Mouse (Mus musculus) limb, embryonic 14.5 days (tissue): ENCODE results near the gene Nyx. TPM values are rescaled to one million over a fixed set of nuclear protein-coding genes. Genes with fewer than 3 reads are reported as not detected.

Source experiments
- ATAC-seq: fragments of 200-750 bp; cut with Nextera tagmentation; 2 replicates; pipeline ENCODE4 v1.8.0; 2017; ENCODE audit warnings: low read depth, moderate number of reproducible peaks, moderate TSS enrichment; ENCODE audit not compliant: low FRiP score
- DNase-seq: peaks from one replicate; pipeline ENCODE4 v3.0.0-alpha.2; 2015; ENCODE audit warnings: low spot score
- H3K27ac ChIP-seq: fragments of 300-500 bp; sonication (generic); replicated peaks from 2 replicates; pipeline ENCODE4 v1.5.1; 2014; ENCODE audit warnings: low read depth, mild to moderate bottlenecking, low read length, moderate library complexity, mixed read lengths
- H3K27me3 ChIP-seq: fragments of 300-500 bp; sonication (generic); 2 replicates; pipeline ENCODE4 v1.6.1; 2014; ENCODE audit warnings: low read length, mixed read lengths; ENCODE audit not compliant: control insufficient read depth, insufficient read depth
- H3K36me3 ChIP-seq: fragments of 300-500 bp; sonication (generic); 2 replicates; pipeline ENCODE4 v1.6.1; 2014; ENCODE audit warnings: mild to moderate bottlenecking, low read length, moderate library complexity, mixed read lengths; ENCODE audit not compliant: control insufficient read depth, insufficient read depth
- H3K4me1 ChIP-seq: fragments of 300-500 bp; sonication (generic); 2 replicates; pipeline ENCODE4 v1.6.1; 2014; ENCODE audit warnings: antibody characterized with exemption, low read length, mixed read lengths; ENCODE audit not compliant: control insufficient read depth, insufficient read depth
- H3K4me2 ChIP-seq: fragments of 300-500 bp; sonication (generic); replicated peaks from 2 replicates; pipeline ENCODE4 v1.6.1; 2014; ENCODE audit warnings: low read depth, mild to moderate bottlenecking, low read length, moderate library complexity; ENCODE audit not compliant: severe bottlenecking
- H3K4me3 ChIP-seq: fragments of 300-500 bp; sonication (generic); replicated peaks from 2 replicates; pipeline ENCODE4 v1.5.1; 2014; ENCODE audit warnings: low read length
- H3K9ac ChIP-seq: fragments of 300-500 bp; sonication (generic); 2 replicates; pipeline ENCODE4 v1.6.1; 2014; ENCODE audit warnings: mild to moderate bottlenecking, low read depth, low read length, moderate library complexity; ENCODE audit not compliant: severe bottlenecking
- H3K9me3 ChIP-seq: fragments of 300-500 bp; sonication (generic); 2 replicates; pipeline ENCODE4 v1.6.1; 2016; ENCODE audit warnings: low read length; ENCODE audit not compliant: control insufficient read depth
- POLR2A ChIP-seq: fragments of 200-500 bp; IDR thresholded peaks from 2 replicates; pipeline ENCODE4 v1.8.0; 2012; ENCODE audit warnings: inconsistent platforms, mild to moderate bottlenecking, moderate library complexity, borderline replicate concordance; ENCODE audit not compliant: insufficient read depth, insufficient read length; ENCODE audit errors: extremely low read depth
- WGBS: fragments of 180-500 bp; shearing (Covaris S2); extraction: QIAGEN DNeasy Blood & Tissue Kit; methylation state at CpG from one replicate; pipeline ENCODE4 v1.1.7; 2014; 5-methylcytosine and 5-hydroxymethylcytosine counted together
- polyA plus RNA-seq, 2 experiments: library from polyadenylated mRNA; depleted of rRNA in 1 of 2; stranded (reverse) in 1 of 2; unstranded in 1 of 2; fragments of >200 nt; fragmentation: Nextera tagmentation in 1 of 2; extraction: Ambion mirVana in 1 of 2; gene quantifications; 2 replicates each; pipeline versions ENCODE4 v1.2.1 to v1.2.3; 2012 to 2014

The Nyx gene
- polyA plus RNA-seq, 2 experiments, result 0.10 TPM; not detected in 1

DNA sequence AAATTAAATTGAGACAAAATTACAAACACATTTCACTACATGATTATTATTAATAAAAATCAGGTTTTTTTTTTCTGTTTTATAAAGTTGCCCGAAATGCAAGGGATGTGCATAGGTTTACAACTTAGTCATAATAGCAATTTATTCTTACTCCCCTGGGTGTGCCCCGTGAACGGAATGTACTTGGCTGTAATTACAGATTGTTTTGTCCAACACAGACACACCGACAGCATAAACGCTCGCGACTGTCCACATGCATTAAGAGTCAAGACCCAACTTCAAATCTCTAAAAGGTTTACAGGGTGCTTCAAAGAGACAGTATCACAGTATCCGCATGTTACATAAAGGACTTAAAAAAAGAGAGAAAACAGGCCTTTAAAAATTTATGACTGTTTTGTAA, 55.4 kb downstream of the Nyx start:
- no peak overlapping the region for H3K4me3 ChIP-seq
- H3K27me3 ChIP-seq, result no peaks in the 10 kb centered on the region
- 79% methylated on average over 8 of the region's 8 CpGs for WGBS
- no peak for ATAC-seq
- DNase-seq, result no peak
- H3K4me2 ChIP-seq, result no peak overlapping the region
- H3K9ac ChIP-seq, result no peak overlapping the region
- TF ChIP-seq POLR2A, result no peak
- H3K36me3 ChIP-seq, result no peaks in the 10 kb centered on the region
- no peak overlapping the region for H3K27ac ChIP-seq
- H3K9me3 ChIP-seq, result no peaks in the 10 kb centered on the region
- H3K4me1 ChIP-seq, result no peaks in the 10 kb centered on the region

Other genes starting within 250 kb of the Nyx start
- 91.4 and 100 TPM in 2 replicates for gene Ddx3x, start 185.1 kb upstream of the Nyx start, polyA plus RNA-seq (2012; rRNA removed)
- 126 and 159 TPM in 2 replicates for gene Ddx3x, start 185.1 kb upstream of the Nyx start, polyA plus RNA-seq (2014; fragmentation: Nextera tagmentation; extraction: Ambion mirVana)
- gene Gpr34, start 166.0 kb downstream of the Nyx start, polyA plus RNA-seq (2012; rRNA removed), result 0.93 and 1.7 TPM in 2 replicates
- gene Gpr34, start 166.0 kb downstream of the Nyx start, polyA plus RNA-seq (2014; fragmentation: Nextera tagmentation; extraction: Ambion mirVana), result 3.2 TPM in 2 replicates
- 0.03 TPM in 1 of 2 replicates, not detected in the other for gene Gpr82, start 195.3 kb downstream of the Nyx start, polyA plus RNA-seq (2012; rRNA removed)
- gene Gpr82, start 195.3 kb downstream of the Nyx start, polyA plus RNA-seq (2014; fragmentation: Nextera tagmentation; extraction: Ambion mirVana), result 0.40 and 0.43 TPM in 2 replicates